Mouse (Mus musculus) heart, postnatal 25 days (tissue): ENCODE data around the gene Pgm2. TPM values are rescaled to one million over a fixed set of nuclear protein-coding genes. Genes with fewer than 3 reads are reported as not detected.

ENCODE experiments used
- DNase-seq: peaks from one replicate; pipeline ENCODE4 v3.0.0; 2022; ENCODE audit warnings: low spot score
- intact Hi-C: fragments of 180-260 bp; cut with DNase I; formaldehyde crosslinking; loops from one replicate; pipeline ENCODE4 v1.15.1; 2025
- total RNA-seq, 2 experiments: library from RNA; stranded (reverse); gene quantifications; 2 replicates each; pipeline ENCODE4 v1.2.3; 2021

The Pgm2 gene
- total RNA-seq, 2 experiments from 2014 or later: 5.7 to 6.8 TPM

GRCm38 (mm10) chr5:64070742-64071476 lies 21.8 kb upstream of the Pgm2 start:
- no peak for DNase-seq
- intact Hi-C loops: loop anchor here (1.0 to 5.0 kb wide), 3 partner anchors 99 to 259 kb away; partner anchors contain the start of gene 0610040J01Rik

GRCm38 (mm10) chr5:64074455-64074854 lies 18.3 kb upstream of the Pgm2 start:
- intact Hi-C loops: loop anchor here (2.0 to 5.0 kb wide), 3 partner anchors 102 to 262 kb away; partner anchors contain the start of gene 0610040J01Rik
- DNase-seq: no peak

- intact Hi-C loops: loop anchor here (2.0 kb wide), 1 partner anchor 199 kb away; no protein-coding TSS in a partner anchor
- DNase-seq: no peak
Measured at GRCm38 (mm10) chr5:64075506-64075905, 17.2 kb upstream of the Pgm2 start.

GRCm38 (mm10) chr5:64077353-64077752 lies 15.4 kb upstream of the Pgm2 start:
- DNase-seq: no peak
- intact Hi-C loops: no loop called here

GRCm38 (mm10) chr5:64078740-64079461 lies 13.8 kb upstream of the Pgm2 start:
- no peak for DNase-seq
- intact Hi-C loops: no loop called here

- intact Hi-C loops: no loop called here
- DNase-seq: no peak
Measured at GRCm38 (mm10) chr5:64079462-64079817, 13.3 kb upstream of the Pgm2 start.

- intact Hi-C loops: no loop called here
- DNase-seq: no peak
Measured at GRCm38 (mm10) chr5:64083447-64084359, 9.0 kb upstream of the Pgm2 start.

- intact Hi-C loops: no loop called here
- DNase-seq: no peak
Measured at GRCm38 (mm10) chr5:64085405-64085804, 7.3 kb upstream of the Pgm2 start.

- intact Hi-C loops: no loop called here
- no peak for DNase-seq
Measured at GRCm38 (mm10) chr5:64088740-64089139, 4.0 kb upstream of the Pgm2 start.

- peak; percentile 17 for DNase-seq
- intact Hi-C loops: loop anchor here (5.0 kb wide), 1 partner anchor 126 kb away; the partner anchor contains the start of gene Rell1
Measured at GRCm38 (mm10) chr5:64093349-64093871, 660 bp downstream of the Pgm2 start.

GRCm38 (mm10) chr5:64095342-64095993 lies 2.7 kb downstream of the Pgm2 start:
- intact Hi-C loops: no loop called here

GRCm38 (mm10) chr5:64101993-64102716 lies 9.4 kb downstream of the Pgm2 start:
- intact Hi-C loops: loop anchor here (10.0 kb wide), 1 partner anchor 163 kb away; no protein-coding TSS in a partner anchor
- DNase-seq: no peak

More at GRCm38 (mm10) chr5:64095342-64095993, 2.7 kb downstream of the Pgm2 start:
- no peak for DNase-seq

GRCm38 (mm10) chr5:64102717-64103075 lies 9.9 kb downstream of the Pgm2 start:
- DNase-seq: no peak
- intact Hi-C loops: loop anchor here (10.0 kb wide), 1 partner anchor 162 kb away; no protein-coding TSS in a partner anchor

- no peak for DNase-seq
- intact Hi-C loops: loop anchor here (10.0 kb wide), 1 partner anchor 157 kb away; no protein-coding TSS in a partner anchor
Measured at GRCm38 (mm10) chr5:64107596-64108289, 15.0 kb downstream of the Pgm2 start.

- intact Hi-C loops: loop anchor here (10.0 kb wide), 1 partner anchor 156 kb away; no protein-coding TSS in a partner anchor
- DNase-seq: no peak
Measured at GRCm38 (mm10) chr5:64109217-64109616, 16.5 kb downstream of the Pgm2 start.

- no peak for DNase-seq
Measured at GRCm38 (mm10) chr5:64112360-64112759, 19.6 kb downstream of the Pgm2 start.

GRCm38 (mm10) chr5:64114210-64114609 lies 21.5 kb downstream of the Pgm2 start:
- intact Hi-C loops: no loop called here
- DNase-seq: no peak

More at GRCm38 (mm10) chr5:64112360-64112759, 19.6 kb downstream of the Pgm2 start:
- intact Hi-C loops: no loop called here

GRCm38 (mm10) chr5:64117191-64117590 lies 24.4 kb downstream of the Pgm2 start:
- no peak for DNase-seq
- intact Hi-C loops: no loop called here
